In the genomic region with DNA sequence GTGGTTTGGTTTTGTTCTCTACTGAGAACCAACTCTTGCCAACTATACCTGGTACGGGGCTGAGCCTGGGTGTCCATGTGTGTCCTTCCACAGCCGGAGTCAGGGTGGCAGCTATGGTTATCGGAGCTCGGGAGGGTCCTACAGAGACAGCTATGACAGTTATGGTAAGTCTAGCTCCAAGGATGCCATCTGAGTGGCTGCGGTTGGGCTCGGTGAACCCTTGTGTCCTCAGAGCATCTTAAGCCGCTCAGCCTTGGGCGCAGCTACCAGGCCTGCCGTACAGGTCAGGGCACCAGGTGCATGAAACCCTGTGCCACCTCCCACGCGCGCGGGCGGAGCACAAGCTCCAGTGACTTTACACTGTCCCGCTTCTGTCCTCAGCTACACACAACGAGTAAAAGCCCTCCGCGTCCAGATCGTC, we compare ENCODE assay signal across 12 mouse cellular contexts. TPM values are rescaled to one million over a fixed set of nuclear protein-coding genes. Genes with fewer than 3 reads are reported as not detected.
A peak's percentile ranks its signal among the peaks of the same experiment; 100 is the strongest.
DNase-seq lines count a peak whose midpoint lies in the region.
"Had no signal": no experiment of that assay in that cellular context is flagged by ENCODE, and none has a peak within 500 bp of the region (broad histone marks: within the 10 kb centered on the region; RNA-seq: fewer than 3 reads in every experiment).

No protein-coding gene starts in this region.

- DNase-seq in cerebellum, adult 9-10 months = peak; percentile 64
- DNase-seq in cerebellum, postnatal 36 days = no peak
- peak; percentile 33 for DNase-seq in kidney, adult 9 months
- DNase-seq in kidney, postnatal 14 days = no peak
- DNase-seq in thymus, postnatal 4 days = peak; percentile 31
- no peak for DNase-seq in thymus, postnatal 0 days (ENCODE audit: low spot score)
- DNase-seq in retina, postnatal 1 day = no peak
- DNase-seq in left cerebral cortex, postnatal 25 days (ENCODE audit: low spot score in 2 of 2) = no peak
- DNase-seq: B cell, adult 2 months; heart, adult 18-20 months; liver, postnatal 0 days had no signal

- intact Hi-C loops in left cerebral cortex, postnatal 25 days (cut with DNase I) = loop anchor here (10.0 kb wide), 1 partner anchor 204 kb away; no protein-coding TSS in a partner anchor

RNA-seq across cellular contexts. Expression of a gene that starts 2.1 kb away (rescaled TPM):
- 15.3 and 15.4 TPM in 2 replicates for polyA plus RNA-seq in thymus, postnatal 0 days (2015; fragmentation: Nextera tagmentation; extraction: Ambion mirVana)
- total RNA-seq in left cerebral cortex, postnatal 25 days (2021) = 1 to 10 TPM; 6.7 to 7.6 TPM

RNA-seq across cellular contexts. Expression of a gene that starts 4.8 kb away (rescaled TPM):
- 226 and 376 TPM in 2 replicates for polyA plus RNA-seq in thymus, postnatal 0 days (2015; fragmentation: Nextera tagmentation; extraction: Ambion mirVana)
- 10 to 100 TPM; 77.3 to 90.1 TPM for total RNA-seq in left cerebral cortex, postnatal 25 days (2021)

RNA-seq across cellular contexts. Expression of a gene that starts 8.7 kb away (rescaled TPM):
- polyA plus RNA-seq in thymus, postnatal 0 days (2015; fragmentation: Nextera tagmentation; extraction: Ambion mirVana) = 1.2 and 1.6 TPM in 2 replicates
- total RNA-seq in left cerebral cortex, postnatal 25 days (2021) = 1 to 10 TPM; 9.2 to 9.9 TPM
- total RNA-seq: common myeloid progenitor, adult 5-6 weeks had no signal

RNA-seq across cellular contexts. Expression of a gene that starts 22.5 kb away (rescaled TPM):
- polyA plus RNA-seq in thymus, postnatal 0 days (2015; fragmentation: Nextera tagmentation; extraction: Ambion mirVana) = 13.1 and 18.8 TPM in 2 replicates
- 10 to 100 TPM; 74.3 to 98.7 TPM for total RNA-seq in left cerebral cortex, postnatal 25 days (2021)

RNA-seq across cellular contexts. Expression of a gene that starts 30.0 kb away (rescaled TPM):
- 3.5 and 4.3 TPM in 2 replicates for polyA plus RNA-seq in thymus, postnatal 0 days (2015; fragmentation: Nextera tagmentation; extraction: Ambion mirVana)
- total RNA-seq in left cerebral cortex, postnatal 25 days (2021) = 100 to 1,000 TPM; 487 TPM

Comparison
In these comparisons a context has a peak if more than half of its experiments do, and no peak if none do; other contexts are left out.
1. DNase-seq: peak in cerebellum, adult 9-10 months (single experiment), kidney, adult 9 months (single experiment) and thymus, postnatal 4 days (single experiment); none in cerebellum, postnatal 36 days (0 of 2), kidney, postnatal 14 days (single experiment), thymus, postnatal 0 days (single experiment), retina, postnatal 1 day (single experiment) and left cerebral cortex, postnatal 25 days (0 of 2).